Mouse (Mus musculus) forebrain, embryonic 16.5 days (tissue): ENCODE data around the gene Ccdc88c. TPM values are rescaled to one million over a fixed set of nuclear protein-coding genes. Genes with fewer than 3 reads are reported as not detected.

Source experiments
- ATAC-seq: fragments of 200-750 bp; cut with Nextera tagmentation; 2 replicates; pipeline ENCODE4 v1.8.0; 2017; ENCODE audit warnings: mild to moderate bottlenecking, moderate library complexity
- H3K27ac ChIP-seq: fragments of 300-500 bp; sonication (generic); 2 replicates; pipeline ENCODE4 v1.5.1; 2014; ENCODE audit warnings: low read length, control low read depth
- H3K27me3 ChIP-seq: fragments of 300-500 bp; sonication (generic); replicated peaks from 2 replicates; pipeline ENCODE4 v1.6.1; 2014; ENCODE audit warnings: low read length; ENCODE audit not compliant: control insufficient read depth, insufficient read depth
- H3K36me3 ChIP-seq: fragments of 300-500 bp; sonication (generic); 2 replicates; pipeline ENCODE4 v1.6.1; 2014; ENCODE audit not compliant: control insufficient read depth, insufficient read depth
- H3K4me1 ChIP-seq: fragments of 300-500 bp; sonication (generic); replicated peaks from 2 replicates; pipeline ENCODE4 v1.6.1; 2014; ENCODE audit warnings: low read length; ENCODE audit not compliant: control insufficient read depth, insufficient read depth
- H3K4me2 ChIP-seq: fragments of 300-500 bp; sonication (generic); 2 replicates; pipeline ENCODE4 v1.6.1; 2014; ENCODE audit warnings: mild to moderate bottlenecking, low read length, control low read depth
- H3K4me3 ChIP-seq: fragments of 300-500 bp; sonication (generic); replicated peaks from 2 replicates; pipeline ENCODE4 v1.5.1; 2014; ENCODE audit warnings: mild to moderate bottlenecking, low read length, control low read depth
- H3K9ac ChIP-seq: fragments of 300-500 bp; sonication (generic); replicated peaks from 2 replicates; pipeline ENCODE4 v1.6.1; 2014; ENCODE audit warnings: low read depth, low read length, control low read depth
- H3K9me3 ChIP-seq: fragments of 300-500 bp; sonication (generic); 2 replicates; pipeline ENCODE4 v1.6.1; 2016; ENCODE audit warnings: low read length; ENCODE audit not compliant: control insufficient read depth
- WGBS: fragments of 180-500 bp; shearing (Covaris S2); extraction: QIAGEN DNeasy Blood & Tissue Kit; methylation state at CpG from one replicate; pipeline ENCODE4 v1.1.7; 2014; 5-methylcytosine and 5-hydroxymethylcytosine counted together
- polyA plus RNA-seq: library from polyadenylated mRNA; unstranded; fragments of >200 nt; fragmentation: Nextera tagmentation; extraction: Ambion mirVana; gene quantifications from 2 replicates; pipeline ENCODE4 v1.2.1, GENCODE M21; 2015

Ccdc88c gene
- polyA plus RNA-seq, 1 experiment from 2014 or later, result 20.7 TPM

- Histone ChIP-seq H3K9me3 (no peaks in the 10 kb centered on the region), H3K27ac (no peak overlapping the region), H3K36me3 (no peaks in the 10 kb centered on the region), H3K4me3 (no peak overlapping the region), H3K9ac (no peak overlapping the region), H3K27me3 (no peaks in the 10 kb centered on the region), H3K4me2 (no peak overlapping the region), H3K4me1 (peaks cover 41% of the 10 kb centered on the region)
- 81% methylated on average over 3 of the region's 3 CpGs for WGBS
- ATAC-seq, result no peak
Observed at GRCm38 (mm10) chr12:100994140-100995015, 34.5 kb downstream of the Ccdc88c start.

- no peak for ATAC-seq
- H3K27ac ChIP-seq, result no peak overlapping the region
- no peaks in the 10 kb centered on the region for H3K27me3 ChIP-seq
- no peaks in the 10 kb centered on the region for H3K36me3 ChIP-seq
- H3K4me3 ChIP-seq, result no peak overlapping the region
- H3K9me3 ChIP-seq, result no peaks in the 10 kb centered on the region
- no peak overlapping the region for H3K9ac ChIP-seq
- no peak overlapping the region for H3K4me2 ChIP-seq
- peaks cover 43% of the 10 kb centered on the region for H3K4me1 ChIP-seq
- 73% methylated on average over 3 of the region's 3 CpGs for WGBS
Observed at GRCm38 (mm10) chr12:100993146-100993545, 35.7 kb downstream of the Ccdc88c start.

GRCm38 (mm10) chr12:100992505-100992904 is 36.4 kb downstream of the Ccdc88c start:
- Histone ChIP-seq H3K4me3 (no peak overlapping the region), H3K4me2 (no peak overlapping the region), H3K4me1 (peaks cover 41% of the 10 kb centered on the region), H3K9ac (no peak overlapping the region), H3K27me3 (no peaks in the 10 kb centered on the region), H3K27ac (no peak overlapping the region), H3K9me3 (no peaks in the 10 kb centered on the region), H3K36me3 (no peaks in the 10 kb centered on the region)
- ATAC-seq, result no peak
- WGBS, result 88% methylated on average over 7 of the region's 7 CpGs

GRCm38 (mm10) chr12:100991119-100991518 is 37.7 kb downstream of the Ccdc88c start:
- no peak for ATAC-seq
- Histone ChIP-seq H3K9ac (no peak overlapping the region), H3K9me3 (no peaks in the 10 kb centered on the region), H3K27me3 (no peaks in the 10 kb centered on the region), H3K4me1 (peaks cover 41% of the 10 kb centered on the region), H3K4me2 (no peak overlapping the region), H3K36me3 (no peaks in the 10 kb centered on the region), H3K4me3 (no peak overlapping the region), H3K27ac (no peak overlapping the region)
- 78% methylated on average over 3 of the region's 3 CpGs for WGBS

- Histone ChIP-seq H3K4me3 (no peak overlapping the region), H3K4me2 (no peak overlapping the region), H3K27ac (peak overlapping the region; percentile 17), H3K9ac (no peak overlapping the region), H3K27me3 (no peaks in the 10 kb centered on the region), H3K9me3 (no peaks in the 10 kb centered on the region), H3K4me1 (peaks cover 38% of the 10 kb centered on the region), H3K36me3 (no peaks in the 10 kb centered on the region)
- ATAC-seq, result peak; percentile 61
- 12% methylated on average over 12 of the region's 12 CpGs for WGBS
Observed at GRCm38 (mm10) chr12:100990291-100990690, 38.6 kb downstream of the Ccdc88c start.

- H3K36me3 ChIP-seq, result no peaks in the 10 kb centered on the region
- WGBS, result 61% methylated on average over 4 of the region's 4 CpGs
- H3K4me3 ChIP-seq, result no peak overlapping the region
- H3K27ac ChIP-seq, result peak overlapping the region; percentile 17
- peaks cover 43% of the 10 kb centered on the region for H3K4me1 ChIP-seq
- no peaks in the 10 kb centered on the region for H3K27me3 ChIP-seq
- no peak overlapping the region for H3K4me2 ChIP-seq
- ATAC-seq, result no peak
- H3K9ac ChIP-seq, result no peak overlapping the region
- no peaks in the 10 kb centered on the region for H3K9me3 ChIP-seq
Observed at GRCm38 (mm10) chr12:100989780-100990288, 39.0 kb downstream of the Ccdc88c start.

GRCm38 (mm10) chr12:100988324-100989130 is 40.3 kb downstream of the Ccdc88c start:
- H3K9me3 ChIP-seq, result no peaks in the 10 kb centered on the region
- no peaks in the 10 kb centered on the region for H3K36me3 ChIP-seq
- 39% methylated on average over 15 of the region's 15 CpGs for WGBS
- ATAC-seq, result peak; percentile 25
- H3K4me1 ChIP-seq, result peaks cover 54% of the 10 kb centered on the region
- no peak overlapping the region for H3K4me3 ChIP-seq
- peak overlapping the region; percentile 21 for H3K4me2 ChIP-seq
- no peaks in the 10 kb centered on the region for H3K27me3 ChIP-seq
- 0 out of 2 replicates have a peak overlapping the region, but pooled peaks have one; percentile 2 for H3K9ac ChIP-seq
- peak overlapping the region; percentile 74 for H3K27ac ChIP-seq

- ATAC-seq, result peak; percentile 65
- Histone ChIP-seq H3K27ac (peak overlapping the region; percentile 16), H3K9me3 (no peaks in the 10 kb centered on the region), H3K27me3 (no peaks in the 10 kb centered on the region), H3K36me3 (no peaks in the 10 kb centered on the region), H3K4me2 (no peak overlapping the region), H3K9ac (no peak overlapping the region), H3K4me3 (no peak overlapping the region), H3K4me1 (peaks cover 68% of the 10 kb centered on the region)
- 40% methylated on average over 4 of the region's 4 CpGs for WGBS
Observed at GRCm38 (mm10) chr12:100986423-100986822, 42.4 kb downstream of the Ccdc88c start.

GRCm38 (mm10) chr12:100985793-100986157 is 43.1 kb downstream of the Ccdc88c start:
- Histone ChIP-seq H3K27ac (no peak overlapping the region), H3K36me3 (no peaks in the 10 kb centered on the region), H3K4me2 (no peak overlapping the region), H3K4me1 (peaks cover 74% of the 10 kb centered on the region), H3K9me3 (no peaks in the 10 kb centered on the region), H3K27me3 (no peaks in the 10 kb centered on the region), H3K4me3 (no peak overlapping the region), H3K9ac (no peak overlapping the region)
- WGBS, result 90% methylated on average over 2 of the region's 2 CpGs
- ATAC-seq, result no peak
